Mouse (Mus musculus) heart, postnatal 0 days (tissue): ENCODE data around the gene Ubr1.

Experiments
- CTCF ChIP-seq: IDR thresholded peaks from 2 replicates; pipeline ENCODE4 v1.5.1; 2016; ENCODE audit warnings: antibody characterized with exemption, control low read depth, low read depth
- EP300 ChIP-seq: IDR thresholded peaks from 2 replicates; pipeline ENCODE4 v1.6.1; 2016; ENCODE audit warnings: antibody characterized with exemption, low read depth

GRCm38 (mm10) chr2:120998863-120999262 lies 28.3 kb upstream of the Ubr1 start:
- TF ChIP-seq CTCF, result no peak
- no peak for TF ChIP-seq EP300
